Mouse (Mus musculus): ENCODE measurements around the gene Gm49416. TPM values are rescaled to one million over a fixed set of nuclear protein-coding genes. Genes with fewer than 3 reads are reported as not detected.
"Not testable (repeated sequence)": the region's sequence is repeated elsewhere in the genome, so short reads cannot be mapped to it uniquely, and the experiment has no call there.

Gene Gm49416
- 1 to 10 TPM in 1 of 2 experiments, not detected in 1; 1.7 TPM for total RNA-seq (2021)

- peak; percentile 94 to 97 for DNase-seq (ENCODE audit: extremely low spot score in 1 of 2, low spot score in 2 of 2)
- intact Hi-C loops (cut with DNase I): no loop called here
Observed at GRCm38 (mm10) chr19:8888511-8889385, at the start of gene Gm49416, which contains the start of gene 1810009A15Rik. Gene Gm49416 (plus strand): TSS chr19:8888926. Gene 1810009A15Rik (plus strand): TSS chr19:8888853.

- intact Hi-C loops (cut with DNase I): no loop called here
- peak; percentile 74 to 82 for DNase-seq (ENCODE audit: extremely low spot score in 1 of 2, low spot score in 2 of 2)
Observed at GRCm38 (mm10) chr19:8839103-8839907, 49.4 kb upstream of the Gm49416 start, which contains the start of gene Gng3. Gene Gng3 (minus strand): TSS chr19:8839194.

- intact Hi-C loops (cut with DNase I): loop anchor here (5.0 kb wide), 1 partner anchor 57 kb away; the partner anchor contains the start of gene Ganab
- DNase-seq (ENCODE audit: extremely low spot score in 1 of 2, low spot score in 2 of 2): peak; percentile 50 to 88
Observed at GRCm38 (mm10) chr19:8839908-8840791, 48.6 kb upstream of the Gm49416 start.

- intact Hi-C loops (cut with DNase I): loop anchor here (5.0 kb wide), 1 partner anchor 56 kb away; the partner anchor contains the start of gene Ganab
- DNase-seq (ENCODE audit: extremely low spot score in 1 of 2, low spot score in 2 of 2): no peak
Observed at GRCm38 (mm10) chr19:8841012-8841411, 47.7 kb upstream of the Gm49416 start.

- intact Hi-C loops (cut with DNase I): loop anchor here (5.0 kb wide), 1 partner anchor 54 kb away; the partner anchor contains the start of gene Ganab
Observed at GRCm38 (mm10) chr19:8842961-8843360, 45.8 kb upstream of the Gm49416 start.

GRCm38 (mm10) chr19:8844371-8845129, 44.2 kb upstream of the Gm49416 start:
- intact Hi-C loops (cut with DNase I): loop anchor here (5.0 kb wide), 1 partner anchor 53 kb away; the partner anchor contains the start of gene Ganab
- DNase-seq (ENCODE audit: extremely low spot score in 1 of 2, low spot score in 2 of 2): peak; percentile 69 to 84

More at GRCm38 (mm10) chr19:8842961-8843360, 45.8 kb upstream of the Gm49416 start:
- no peak for DNase-seq (ENCODE audit: extremely low spot score in 1 of 2, low spot score in 2 of 2)

GRCm38 (mm10) chr19:8848356-8848755, 40.4 kb upstream of the Gm49416 start:
- DNase-seq (ENCODE audit: extremely low spot score in 1 of 2, low spot score in 2 of 2): no peak
- intact Hi-C loops (cut with DNase I): no loop called here

GRCm38 (mm10) chr19:8850402-8850901, 38.3 kb upstream of the Gm49416 start, which contains the start of gene Lrrn4cl:
Gene Lrrn4cl (plus strand): TSS chr19:8850768.
- DNase-seq (ENCODE audit: extremely low spot score in 1 of 2, low spot score in 2 of 2): peak in 1 of 2 experiments; percentile 65
- intact Hi-C loops (cut with DNase I): loop anchor here (10.0 kb wide), 1 partner anchor 234 kb away; the partner anchor contains the start of gene Scgb1a1

GRCm38 (mm10) chr19:8851639-8852038, 37.1 kb upstream of the Gm49416 start:
- intact Hi-C loops (cut with DNase I): loop anchor here (10.0 kb wide), 1 partner anchor 233 kb away; the partner anchor contains the start of gene Scgb1a1
- no peak for DNase-seq (ENCODE audit: extremely low spot score in 1 of 2, low spot score in 2 of 2)

GRCm38 (mm10) chr19:8852236-8852928, 36.3 kb upstream of the Gm49416 start:
- intact Hi-C loops (cut with DNase I): loop anchor here (10.0 kb wide), 1 partner anchor 232 kb away; the partner anchor contains the start of gene Scgb1a1
- DNase-seq (ENCODE audit: extremely low spot score in 1 of 2, low spot score in 2 of 2): no peak

GRCm38 (mm10) chr19:8853117-8853516, 35.6 kb upstream of the Gm49416 start:
- intact Hi-C loops (cut with DNase I): loop anchor here (10.0 kb wide), 1 partner anchor 232 kb away; the partner anchor contains the start of gene Scgb1a1

GRCm38 (mm10) chr19:8857689-8858088, 31.0 kb upstream of the Gm49416 start:
- intact Hi-C loops (cut with DNase I): loop anchor here (10.0 kb wide), 1 partner anchor 227 kb away; the partner anchor contains the start of gene Scgb1a1
- DNase-seq (ENCODE audit: extremely low spot score in 1 of 2, low spot score in 2 of 2): peak in 1 of 2 experiments; percentile 69

More at GRCm38 (mm10) chr19:8853117-8853516, 35.6 kb upstream of the Gm49416 start:
- no peak for DNase-seq (ENCODE audit: extremely low spot score in 1 of 2, low spot score in 2 of 2)

- intact Hi-C loops (cut with DNase I): loop anchor here (10.0 kb wide), 1 partner anchor 226 kb away; the partner anchor contains the start of gene Scgb1a1
- no peak for DNase-seq (ENCODE audit: extremely low spot score in 1 of 2, low spot score in 2 of 2)
Observed at GRCm38 (mm10) chr19:8859018-8859417, 29.7 kb upstream of the Gm49416 start.

- no peak for DNase-seq (ENCODE audit: extremely low spot score in 1 of 2, low spot score in 2 of 2)
- intact Hi-C loops (cut with DNase I): no loop called here
Observed at GRCm38 (mm10) chr19:8864265-8864664, 24.5 kb upstream of the Gm49416 start.

- DNase-seq (ENCODE audit: extremely low spot score in 1 of 2, low spot score in 2 of 2); intact Hi-C loops (cut with DNase I): not testable (repeated sequence)
Observed at GRCm38 (mm10) chr19:8870381-8870780, 18.3 kb upstream of the Gm49416 start.

- no peak for DNase-seq (ENCODE audit: extremely low spot score in 1 of 2, low spot score in 2 of 2)
- intact Hi-C loops (cut with DNase I): no loop called here
Observed at GRCm38 (mm10) chr19:8870838-8871237, 17.9 kb upstream of the Gm49416 start.

All from left cerebral cortex, postnatal 10 days (tissue).